Mouse (Mus musculus) ES-Bruce4 (cell line): ENCODE data around the gene Tes3-ps.

Experiments
- CTCF ChIP-seq: IDR thresholded peaks from one replicate; pipeline ENCODE4 v1.8.1; 2011; ENCODE audit warnings: low read depth, low read length
- EP300 ChIP-seq: IDR thresholded peaks from 2 replicates; pipeline ENCODE4 v1.6.1; 2011; ENCODE audit warnings: low read depth, low read length; ENCODE audit not compliant: insufficient read depth
- POLR2A ChIP-seq: IDR thresholded peaks from one replicate; pipeline ENCODE4 v1.8.1; 2011; ENCODE audit warnings: low read length; ENCODE audit not compliant: insufficient read depth

GRCm38 (mm10) chr13:49471981-49472675 is 21.0 kb upstream of the Tes3-ps start:
- TF ChIP-seq POLR2A (no peak), CTCF (no peak), EP300 (no peak)
